Mouse (Mus musculus) forebrain, embryonic 15.5 days (tissue): ENCODE data around the gene Elovl5. TPM values are rescaled to one million over a fixed set of nuclear protein-coding genes. Genes with fewer than 3 reads are reported as not detected.
"Not testable (repeated sequence)": the region's sequence is repeated elsewhere in the genome, so short reads cannot be mapped to it uniquely, and the experiment has no call there.

Experiments used
- ATAC-seq: fragments of 200-750 bp; cut with Nextera tagmentation; replicated peaks from 2 replicates; pipeline ENCODE4 v1.8.0; 2017; ENCODE audit warnings: mild to moderate bottlenecking, moderate TSS enrichment, moderate library complexity
- H3K27ac ChIP-seq: fragments of 300-500 bp; sonication (generic); replicated peaks from 2 replicates; pipeline ENCODE4 v1.5.1; 2015; ENCODE audit warnings: mild to moderate bottlenecking, inconsistent platforms
- H3K27me3 ChIP-seq: fragments of 300-500 bp; sonication (generic); 2 replicates; pipeline ENCODE4 v1.6.1; 2015; ENCODE audit warnings: inconsistent platforms
- H3K36me3 ChIP-seq: fragments of 300-500 bp; sonication (generic); 2 replicates; pipeline ENCODE4 v1.6.1; 2015; ENCODE audit warnings: mild to moderate bottlenecking, inconsistent platforms
- H3K4me1 ChIP-seq: fragments of 300-500 bp; sonication (generic); 2 replicates; pipeline ENCODE4 v1.6.1; 2015; ENCODE audit warnings: inconsistent platforms
- H3K4me2 ChIP-seq: fragments of 300-500 bp; sonication (generic); replicated peaks from 2 replicates; pipeline ENCODE4 v1.6.1; 2015; ENCODE audit warnings: mild to moderate bottlenecking, inconsistent platforms
- H3K4me3 ChIP-seq: fragments of 300-500 bp; sonication (generic); 2 replicates; pipeline ENCODE4 v1.5.1; 2015; ENCODE audit warnings: mild to moderate bottlenecking, inconsistent platforms
- H3K9ac ChIP-seq: fragments of 300-500 bp; sonication (generic); replicated peaks from 2 replicates; pipeline ENCODE4 v1.6.1; 2015; ENCODE audit warnings: mild to moderate bottlenecking, inconsistent platforms
- H3K9me3 ChIP-seq: fragments of 300-500 bp; sonication (generic); 2 replicates; pipeline ENCODE4 v1.6.1; 2016; ENCODE audit warnings: inconsistent platforms
- WGBS: fragments of 180-500 bp; shearing (Covaris S2); methylation state at CpG from one replicate; pipeline ENCODE4 v1.1.7; 2015; ENCODE audit warnings: mixed read lengths; 5-methylcytosine and 5-hydroxymethylcytosine counted together
- polyA plus RNA-seq: library from polyadenylated mRNA; unstranded; fragments of >200 nt; fragmentation: Nextera tagmentation; extraction: Ambion mirVana; gene quantifications from 2 replicates; pipeline ENCODE4 v1.2.1, GENCODE M21; 2015

The Elovl5 gene
- polyA plus RNA-seq, 1 experiment from 2014 or later = 66.3 TPM

GRCm38 (mm10) chr9:77989626-77990025 is 72.5 kb downstream of the Elovl5 start:
- no peak for ATAC-seq
- no peaks in the 10 kb centered on the region for H3K27me3 ChIP-seq
- H3K4me1 ChIP-seq = peaks cover 4% of the 10 kb centered on the region; the same call in 1 of the 2 replicates
- WGBS = 77% methylated on average over 8 of the region's 8 CpGs
- no peak overlapping the region for H3K27ac ChIP-seq
- no peak overlapping the region for H3K9ac ChIP-seq
- H3K36me3 ChIP-seq = no peaks in the 10 kb centered on the region
- no peak overlapping the region for H3K4me2 ChIP-seq
- no peak overlapping the region for H3K4me3 ChIP-seq
- no peaks in the 10 kb centered on the region for H3K9me3 ChIP-seq

GRCm38 (mm10) chr9:77990278-77990677 is 73.1 kb downstream of the Elovl5 start:
- Histone ChIP-seq H3K4me1 (peaks cover 4% of the 10 kb centered on the region; the same call in 1 of the 2 replicates), H3K9me3 (no peaks in the 10 kb centered on the region), H3K36me3 (no peaks in the 10 kb centered on the region), H3K9ac (no peak overlapping the region), H3K27ac (no peak overlapping the region), H3K4me3 (no peak overlapping the region), H3K27me3 (no peaks in the 10 kb centered on the region), H3K4me2 (no peak overlapping the region)
- WGBS = 68% methylated on average over 8 of the region's 8 CpGs
- ATAC-seq = no peak

GRCm38 (mm10) chr9:77991650-77992049 is 74.5 kb downstream of the Elovl5 start:
- no peak for ATAC-seq
- H3K4me1 ChIP-seq = no peaks in the 10 kb centered on the region
- no peak overlapping the region for H3K27ac ChIP-seq
- H3K4me2 ChIP-seq = no peak overlapping the region
- no peak overlapping the region for H3K9ac ChIP-seq
- H3K27me3 ChIP-seq = no peaks in the 10 kb centered on the region
- H3K36me3 ChIP-seq = no peaks in the 10 kb centered on the region
- H3K4me3 ChIP-seq = no peak overlapping the region
- no peaks in the 10 kb centered on the region for H3K9me3 ChIP-seq
- WGBS = 91% methylated on average over 4 of the region's 4 CpGs

DNA sequence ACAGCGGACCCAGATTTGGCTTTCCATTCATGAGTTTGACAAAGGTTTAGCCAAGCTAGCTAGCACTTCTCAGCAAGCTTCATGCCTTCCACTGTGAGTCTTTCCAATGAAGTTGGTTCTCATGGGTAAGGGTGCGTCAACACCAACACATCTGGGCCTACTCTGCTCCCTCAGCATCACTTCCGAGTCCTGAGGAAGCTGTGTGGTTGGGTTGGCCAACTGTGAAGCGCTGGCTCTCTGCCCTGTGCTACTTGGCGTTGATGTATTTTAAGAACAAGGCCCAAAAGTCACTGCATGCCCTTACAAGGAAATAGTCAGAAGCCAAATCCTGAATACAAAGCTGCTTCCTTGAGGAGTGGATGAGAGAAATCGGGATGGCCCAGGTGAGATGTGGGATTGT is 75.1 kb downstream of the Elovl5 start:
- 93% methylated on average over 6 of the region's 6 CpGs for WGBS
- Histone ChIP-seq H3K4me3 (no peak overlapping the region), H3K9ac (no peak overlapping the region), H3K4me1 (no peaks in the 10 kb centered on the region), H3K36me3 (no peaks in the 10 kb centered on the region), H3K9me3 (no peaks in the 10 kb centered on the region), H3K27ac (no peak overlapping the region), H3K27me3 (no peaks in the 10 kb centered on the region), H3K4me2 (no peak overlapping the region)
- no peak for ATAC-seq

GRCm38 (mm10) chr9:77993101-77993500 is 75.9 kb downstream of the Elovl5 start:
- no peak for ATAC-seq
- no peak overlapping the region for H3K4me3 ChIP-seq
- no peaks in the 10 kb centered on the region for H3K27me3 ChIP-seq
- H3K9ac ChIP-seq = no peak overlapping the region
- no peaks in the 10 kb centered on the region for H3K4me1 ChIP-seq
- 86% methylated on average over 1 of the region's 1 CpGs for WGBS
- no peaks in the 10 kb centered on the region for H3K36me3 ChIP-seq
- no peaks in the 10 kb centered on the region for H3K9me3 ChIP-seq
- H3K4me2 ChIP-seq = no peak overlapping the region
- no peak overlapping the region for H3K27ac ChIP-seq

GRCm38 (mm10) chr9:77993538-77994255 is 76.5 kb downstream of the Elovl5 start:
- not testable (repeated sequence) for H3K36me3 ChIP-seq, ATAC-seq, H3K9me3 ChIP-seq, H3K27ac ChIP-seq, H3K27me3 ChIP-seq, H3K4me1 ChIP-seq, H3K4me2 ChIP-seq, H3K9ac ChIP-seq, H3K4me3 ChIP-seq
- WGBS = 89% methylated on average over 2 of the region's 2 CpGs

DNA sequence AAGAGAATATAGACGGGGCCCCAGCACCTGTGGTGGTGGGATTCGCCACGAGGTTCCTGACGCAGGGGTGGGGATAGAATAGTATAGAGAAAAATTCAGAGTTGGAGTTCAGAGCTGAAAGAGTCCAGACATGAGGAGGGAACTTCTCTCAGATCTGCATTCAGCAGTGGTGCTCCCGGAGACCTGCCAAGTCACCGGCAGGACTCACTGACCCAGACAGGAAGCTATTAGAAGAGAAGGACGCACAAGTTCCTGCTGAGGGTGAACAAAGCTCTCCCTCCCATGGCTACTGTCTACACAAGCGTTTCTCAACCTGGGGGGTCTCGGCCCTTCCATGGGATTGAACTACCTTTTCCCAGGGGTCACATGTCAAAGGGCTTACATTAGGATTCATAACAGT is 78.1 kb downstream of the Elovl5 start:
- Histone ChIP-seq H3K36me3 (no peaks in the 10 kb centered on the region), H3K9me3 (no peaks in the 10 kb centered on the region), H3K4me2 (no peak overlapping the region), H3K4me1 (no peaks in the 10 kb centered on the region), H3K9ac (no peak overlapping the region), H3K27ac (no peak overlapping the region), H3K4me3 (no peak overlapping the region), H3K27me3 (no peaks in the 10 kb centered on the region)
- 78% methylated on average over 9 of the region's 9 CpGs for WGBS
- no peak for ATAC-seq

DNA sequence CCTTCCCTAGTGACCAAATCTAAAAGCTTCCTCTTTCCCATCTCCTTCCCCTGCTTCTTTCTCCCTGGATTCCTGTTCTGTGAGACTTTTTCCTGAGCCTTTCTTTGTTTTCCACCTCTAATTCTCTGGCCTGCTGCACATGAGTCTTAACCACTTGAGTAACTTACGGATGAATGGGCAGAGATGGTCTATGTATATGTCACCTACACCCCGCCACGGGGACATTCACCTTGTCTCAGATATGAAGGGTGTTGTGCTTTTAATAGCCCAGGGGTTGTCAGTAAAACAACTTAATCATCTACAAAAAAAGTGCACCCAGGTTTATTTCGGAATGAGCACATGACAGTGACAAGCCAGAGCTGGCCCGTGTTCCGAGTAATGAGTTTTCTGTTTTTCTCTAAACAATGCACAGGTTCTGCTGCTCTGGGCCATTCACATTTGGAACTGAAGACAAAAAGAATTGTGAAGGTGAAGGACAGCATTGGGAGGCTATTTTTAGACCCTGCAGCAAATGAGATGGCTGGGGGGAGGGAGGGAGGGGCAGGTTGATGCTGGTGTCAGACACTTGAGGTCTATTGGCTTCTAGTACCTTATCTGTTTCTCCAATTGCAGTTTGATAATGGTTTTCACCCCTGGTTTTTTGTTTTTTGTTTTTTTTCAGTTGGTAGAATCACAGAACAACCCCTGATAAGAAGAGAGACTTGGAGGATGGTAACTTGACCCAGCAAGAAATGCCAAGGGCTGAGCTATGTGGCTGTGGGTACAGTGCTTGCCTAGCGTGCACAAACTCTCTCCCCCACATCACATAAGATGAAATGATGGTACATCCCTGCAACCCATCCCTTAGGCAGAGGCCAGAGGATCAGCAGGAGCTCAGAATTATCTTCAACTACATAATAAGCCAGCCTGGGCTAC is 83.7 kb downstream of the Elovl5 start:
- Histone ChIP-seq H3K4me1 (no peaks in the 10 kb centered on the region), H3K9me3 (no peaks in the 10 kb centered on the region), H3K27ac (no peak overlapping the region), H3K36me3 (no peaks in the 10 kb centered on the region), H3K4me3 (no peak overlapping the region), H3K9ac (no peak overlapping the region), H3K4me2 (no peak overlapping the region), H3K27me3 (no peaks in the 10 kb centered on the region)
- 93% methylated on average over 7 of the region's 7 CpGs for WGBS
- no peak for ATAC-seq

- WGBS = 88% methylated on average over 2 of the region's 2 CpGs
Measured at GRCm38 (mm10) chr9:78003278-78003677, 86.1 kb downstream of the Elovl5 start.

DNA sequence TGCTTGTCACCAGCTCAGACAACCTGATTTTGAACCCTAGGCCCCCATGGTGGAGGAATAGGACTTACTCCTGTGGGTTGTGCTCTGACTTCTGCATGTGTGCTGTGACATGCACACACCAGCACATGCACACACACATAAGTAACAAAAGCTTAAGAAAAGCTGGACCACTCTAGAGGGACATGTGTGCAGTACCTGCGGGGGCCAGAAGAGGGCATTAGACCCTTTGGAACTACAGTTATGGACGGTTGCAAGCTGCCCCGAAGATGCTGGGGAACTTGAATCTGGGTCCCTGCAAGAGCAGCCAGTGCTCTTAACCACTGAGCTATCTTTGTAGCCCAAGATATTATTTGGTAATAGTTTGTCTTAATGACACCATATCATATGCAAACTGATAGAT is 88.3 kb downstream of the Elovl5 start:
- Histone ChIP-seq H3K36me3 (no peaks in the 10 kb centered on the region), H3K4me1 (0 out of 2 replicates have a peak, but pooled peaks cover 2% of the 10 kb centered on the region), H3K9me3 (no peaks in the 10 kb centered on the region), H3K27ac (no peak overlapping the region), H3K9ac (no peak overlapping the region), H3K27me3 (no peaks in the 10 kb centered on the region), H3K4me2 (no peak overlapping the region), H3K4me3 (no peak overlapping the region)
- no peak for ATAC-seq
- WGBS = 59% methylated on average over 3 of the region's 3 CpGs

More at GRCm38 (mm10) chr9:78003278-78003677, 86.1 kb downstream of the Elovl5 start:
- no peak overlapping the region for H3K27ac ChIP-seq
- no peak overlapping the region for H3K4me2 ChIP-seq
- H3K27me3 ChIP-seq = no peaks in the 10 kb centered on the region
- no peak overlapping the region for H3K4me3 ChIP-seq
- no peaks in the 10 kb centered on the region for H3K9me3 ChIP-seq
- no peaks in the 10 kb centered on the region for H3K36me3 ChIP-seq
- 0 out of 2 replicates have a peak, but pooled peaks cover 2% of the 10 kb centered on the region for H3K4me1 ChIP-seq
- no peak for ATAC-seq
- no peak overlapping the region for H3K9ac ChIP-seq

DNA sequence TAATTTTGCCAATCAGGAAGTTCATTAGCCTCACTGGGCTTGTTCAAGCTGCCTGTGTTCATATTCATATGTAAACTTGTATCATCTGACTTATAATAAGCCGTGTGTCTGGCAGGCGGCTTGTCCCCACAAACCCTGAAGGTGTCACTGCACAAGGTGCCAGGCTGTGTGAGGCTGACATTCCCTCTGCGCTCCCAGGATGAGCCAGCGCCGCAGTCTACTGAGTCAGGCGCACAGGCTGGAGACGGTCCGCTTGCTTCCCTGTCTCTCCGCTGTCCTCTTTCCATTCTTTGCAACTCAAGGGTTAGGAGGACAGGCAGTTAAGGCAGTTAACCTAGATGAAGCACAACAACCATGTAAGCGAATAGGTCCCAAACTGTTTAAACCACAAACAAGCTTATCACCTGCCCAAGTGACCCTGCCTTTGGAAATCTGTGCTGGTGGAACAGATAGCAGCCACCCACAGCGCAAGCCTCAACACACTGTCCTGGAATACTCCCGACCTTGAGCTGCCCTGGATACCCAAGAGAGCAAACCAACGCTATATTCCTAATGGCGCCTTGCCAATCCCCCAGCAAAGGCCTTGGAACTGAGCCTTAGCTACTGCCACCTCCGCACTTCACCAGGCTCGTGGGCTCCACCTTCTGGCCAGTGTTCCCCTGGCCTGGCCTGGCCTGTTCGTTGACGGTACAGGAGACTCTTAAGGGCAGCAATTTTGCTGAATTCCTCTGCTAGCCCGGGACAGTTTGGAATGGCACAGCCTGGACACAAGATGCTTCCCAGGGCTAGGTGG is 89.2 kb downstream of the Elovl5 start:
- WGBS = 54% methylated on average over 19 of the region's 19 CpGs
- Histone ChIP-seq H3K4me3 (no peak overlapping the region), H3K9me3 (no peaks in the 10 kb centered on the region), H3K4me2 (no peak overlapping the region), H3K27me3 (no peaks in the 10 kb centered on the region), H3K36me3 (no peaks in the 10 kb centered on the region), H3K9ac (no peak overlapping the region), H3K27ac (no peak overlapping the region), H3K4me1 (0 out of 2 replicates have a peak, but pooled peaks cover 2% of the 10 kb centered on the region)
- peak; percentile 87 for ATAC-seq

DNA sequence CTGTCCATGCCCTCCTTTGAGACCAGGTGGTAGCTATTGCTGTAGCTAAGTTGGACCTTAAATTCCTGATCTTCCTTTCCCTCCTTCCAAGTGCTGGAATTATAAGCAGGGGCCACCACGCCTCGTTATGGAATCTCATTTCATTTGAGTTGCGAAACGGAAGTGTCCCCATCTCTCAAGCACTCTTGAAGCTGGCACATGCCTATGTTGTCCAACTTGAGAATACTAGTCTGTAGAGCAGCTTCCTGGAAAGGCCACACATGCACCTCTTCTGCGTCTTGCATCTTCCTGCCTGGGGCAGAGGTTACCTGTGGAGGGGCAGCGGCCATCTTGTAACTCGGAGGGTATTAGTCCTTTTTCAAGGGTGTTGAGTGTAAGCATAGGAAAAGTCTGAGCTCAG is 92.2 kb downstream of the Elovl5 start:
- ATAC-seq = no peak
- Histone ChIP-seq H3K4me1 (0 out of 2 replicates have a peak, but pooled peaks cover 2% of the 10 kb centered on the region), H3K9me3 (no peaks in the 10 kb centered on the region), H3K36me3 (no peaks in the 10 kb centered on the region), H3K27me3 (no peaks in the 10 kb centered on the region), H3K4me3 (no peak overlapping the region), H3K9ac (no peak overlapping the region), H3K27ac (no peak overlapping the region), H3K4me2 (no peak overlapping the region)
- 93% methylated on average over 7 of the region's 7 CpGs for WGBS
